Mouse (Mus musculus): ENCODE results near the gene Stk19. TPM values are rescaled to one million over a fixed set of nuclear protein-coding genes. Genes with fewer than 3 reads are reported as not detected.
"Not testable (repeated sequence)": the region's sequence is repeated elsewhere in the genome, so short reads cannot be mapped to it uniquely, and the experiment has no call there.

The Stk19 gene
- total RNA-seq, 1 experiment, result 32.6 TPM

DNA sequence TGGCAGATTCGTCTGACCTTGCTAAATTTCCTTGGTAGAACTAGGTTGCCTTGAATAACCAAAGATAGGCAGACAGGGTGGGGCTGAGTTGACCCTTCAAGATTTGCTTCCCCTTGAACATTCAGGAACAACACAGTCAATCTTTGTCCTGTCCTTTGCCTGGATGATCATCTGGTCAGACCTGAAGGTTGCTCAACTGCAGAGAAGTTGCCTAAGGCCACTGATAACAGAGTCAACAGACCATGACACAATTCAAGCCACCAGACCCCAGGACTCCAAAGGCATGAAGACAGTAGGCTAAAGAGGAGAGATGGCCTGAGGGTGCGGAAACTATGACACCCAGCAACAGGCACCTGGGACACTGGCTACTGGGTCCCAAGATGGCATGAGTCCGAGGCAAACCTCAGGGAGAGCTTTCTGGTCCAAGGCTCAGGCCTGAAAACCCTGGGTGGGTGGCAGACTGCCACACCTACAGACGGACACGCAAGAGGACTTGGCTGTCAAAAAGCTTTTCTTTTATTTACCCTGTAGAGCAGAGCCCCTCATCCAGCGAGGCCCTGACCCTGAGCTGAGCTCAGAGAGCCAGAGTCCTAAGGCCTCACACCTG is 28.0 kb downstream of the Stk19 start:
- Histone ChIP-seq H3K36me3 (ENCODE audit: control insufficient read depth, insufficient read depth, low read length, poor library complexity, severe bottlenecking) (no peaks in the 10 kb centered on the region), H3K4me1 (ENCODE audit: control insufficient read depth in 2 of 2, insufficient read depth in 2 of 2, low read length in 2 of 2, poor library complexity in 1 of 2) (0 out of 4 replicates have a peak, but pooled peaks cover 0 to 2% of the 10 kb centered on the region in 2 experiments), H3K9me3 (ENCODE audit: control insufficient read depth, insufficient read depth, low read depth, low read length) (no peaks in the 10 kb centered on the region), H3K4me3 (ENCODE audit: insufficient read depth in 1 of 2, low read depth in 1 of 2, low read length in 2 of 2, poor library complexity in 1 of 2, severe bottlenecking in 1 of 2) (no peak overlapping the region), H3K9ac (ENCODE audit: insufficient read depth, low read depth, low read length, poor library complexity, severe bottlenecking) (no peak overlapping the region), H3K27ac (ENCODE audit: insufficient read depth, low read depth, low read length, poor library complexity, severe bottlenecking) (no peak overlapping the region)
- no peak for DNase-seq (ENCODE audit: low read depth, low spot score)
- no peak for TF ChIP-seq CHD2 (IDR thresholded peaks at IDR 0.05; ENCODE audit: low read depth, low read length)
- TF ChIP-seq ZC3H11A (IDR thresholded peaks at IDR 0.05; ENCODE audit: borderline replicate concordance, low read depth, low read length), result no peak
- no peak for TF ChIP-seq HCFC1 (IDR thresholded peaks at IDR 0.05; ENCODE audit: borderline replicate concordance, insufficient read depth, low read length)
- TF ChIP-seq ZNF384 (IDR thresholded peaks at IDR 0.05; ENCODE audit: low read depth, low read length), result no peak
- in situ Hi-C loops (cut with MboI; ENCODE audit: low sequenced_read_pairs in 2 of 2, unreplicated experiment in 2 of 2), result no loop called here

- in situ Hi-C loops (cut with MboI; ENCODE audit: low sequenced_read_pairs in 2 of 2, unreplicated experiment in 2 of 2), result no loop called here
- Histone ChIP-seq H3K9ac (ENCODE audit: insufficient read depth, low read depth, low read length, poor library complexity, severe bottlenecking) (no peak overlapping the region), H3K27ac (ENCODE audit: insufficient read depth, low read depth, low read length, poor library complexity, severe bottlenecking) (no peak overlapping the region), H3K9me3 (ENCODE audit: control insufficient read depth, insufficient read depth, low read depth, low read length) (no peaks in the 10 kb centered on the region), H3K36me3 (ENCODE audit: control insufficient read depth, insufficient read depth, low read length, poor library complexity, severe bottlenecking) (no peaks in the 10 kb centered on the region), H3K4me3 (ENCODE audit: insufficient read depth in 1 of 2, low read depth in 1 of 2, low read length in 2 of 2, poor library complexity in 1 of 2, severe bottlenecking in 1 of 2) (no peak overlapping the region), H3K4me1 (ENCODE audit: control insufficient read depth in 2 of 2, insufficient read depth in 2 of 2, low read length in 2 of 2, poor library complexity in 1 of 2) (0 out of 4 replicates have a peak, but pooled peaks cover 0 to 2% of the 10 kb centered on the region in 2 experiments)
- no peak for TF ChIP-seq ZC3H11A (IDR thresholded peaks at IDR 0.05; ENCODE audit: borderline replicate concordance, low read depth, low read length)
- no peak for TF ChIP-seq CHD2 (IDR thresholded peaks at IDR 0.05; ENCODE audit: low read depth, low read length)
- TF ChIP-seq HCFC1 (IDR thresholded peaks at IDR 0.05; ENCODE audit: borderline replicate concordance, insufficient read depth, low read length), result no peak
- TF ChIP-seq MAFK (IDR thresholded peaks at IDR 0.05; ENCODE audit: insufficient read depth, low read depth, low read length), result no peak
- TF ChIP-seq ZNF384 (IDR thresholded peaks at IDR 0.05; ENCODE audit: low read depth, low read length), result no peak
- no peak for DNase-seq (ENCODE audit: low read depth, low spot score)
These were observed 29.6 kb downstream of the Stk19 start for GRCm38 (mm10) chr17:34807176-34807575.

GRCm38 (mm10) chr17:34804871-34805562 is 31.7 kb downstream of the Stk19 start:
- in situ Hi-C loops (cut with MboI; ENCODE audit: low sequenced_read_pairs in 2 of 2, unreplicated experiment in 2 of 2), result no loop called here
- Histone ChIP-seq H3K9ac (ENCODE audit: insufficient read depth, low read depth, low read length, poor library complexity, severe bottlenecking) (no peak overlapping the region), H3K27ac (ENCODE audit: insufficient read depth, low read depth, low read length, poor library complexity, severe bottlenecking) (no peak overlapping the region), H3K4me3 (ENCODE audit: insufficient read depth in 1 of 2, low read depth in 1 of 2, low read length in 2 of 2, poor library complexity in 1 of 2, severe bottlenecking in 1 of 2) (no peak overlapping the region), H3K36me3 (ENCODE audit: control insufficient read depth, insufficient read depth, low read length, poor library complexity, severe bottlenecking) (no peaks in the 10 kb centered on the region), H3K4me1 (ENCODE audit: control insufficient read depth in 2 of 2, insufficient read depth in 2 of 2, low read length in 2 of 2, poor library complexity in 1 of 2) (no peaks in the 10 kb centered on the region), H3K9me3 (ENCODE audit: control insufficient read depth, insufficient read depth, low read depth, low read length) (no peaks in the 10 kb centered on the region)
- peak; percentile 26 for DNase-seq (ENCODE audit: low read depth, low spot score)
- TF ChIP-seq ZC3H11A (IDR thresholded peaks at IDR 0.05; ENCODE audit: borderline replicate concordance, low read depth, low read length) (0 out of 2 replicates have a peak, but pooled peaks have one; percentile 14), CHD2 (IDR thresholded peaks at IDR 0.05; ENCODE audit: low read depth, low read length) (no peak), MAFK (IDR thresholded peaks at IDR 0.05; ENCODE audit: insufficient read depth, low read depth, low read length) (no peak), HCFC1 (IDR thresholded peaks at IDR 0.05; ENCODE audit: borderline replicate concordance, insufficient read depth, low read length) (no peak)

GRCm38 (mm10) chr17:34804301-34804700 is 32.4 kb downstream of the Stk19 start, which contains the start of gene Cyp21a1:
Gene Cyp21a1 (minus strand): TSS chr17:34804561.
- DNase-seq (ENCODE audit: low read depth, low spot score); H3K9me3 ChIP-seq (ENCODE audit: control insufficient read depth, insufficient read depth, low read depth, low read length); in situ Hi-C loops (cut with MboI; ENCODE audit: low sequenced_read_pairs in 2 of 2, unreplicated experiment in 2 of 2); H3K36me3 ChIP-seq (ENCODE audit: control insufficient read depth, insufficient read depth, low read length, poor library complexity, severe bottlenecking); H3K4me3 ChIP-seq (ENCODE audit: insufficient read depth in 1 of 2, low read depth in 1 of 2, low read length in 2 of 2, poor library complexity in 1 of 2, severe bottlenecking in 1 of 2); H3K4me1 ChIP-seq (ENCODE audit: control insufficient read depth in 2 of 2, insufficient read depth in 2 of 2, low read length in 2 of 2, poor library complexity in 1 of 2); H3K27ac ChIP-seq (ENCODE audit: insufficient read depth, low read depth, low read length, poor library complexity, severe bottlenecking); H3K9ac ChIP-seq (ENCODE audit: insufficient read depth, low read depth, low read length, poor library complexity, severe bottlenecking): not testable (repeated sequence)

DNA sequence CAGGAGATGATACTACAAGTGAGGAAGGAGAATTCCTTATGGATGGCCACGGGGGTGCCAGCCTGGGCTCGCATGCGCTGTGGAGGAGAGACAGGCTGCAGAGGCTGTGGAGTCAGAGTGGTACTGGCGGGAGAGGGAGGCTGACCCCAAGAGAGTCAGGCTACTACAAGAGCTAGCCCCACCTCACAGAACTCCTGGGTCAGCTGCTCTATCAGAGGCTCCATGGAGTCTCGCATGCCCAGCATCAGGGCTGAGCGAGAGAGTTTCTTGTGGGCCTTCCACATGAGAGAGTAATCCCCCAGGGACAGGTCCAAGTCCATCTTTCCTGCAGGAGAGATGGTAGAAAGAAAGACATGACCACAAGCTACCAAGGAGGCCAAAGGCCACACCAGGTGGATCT is 33.4 kb downstream of the Stk19 start:
- H3K27ac ChIP-seq (ENCODE audit: insufficient read depth, low read depth, low read length, poor library complexity, severe bottlenecking); H3K9me3 ChIP-seq (ENCODE audit: control insufficient read depth, insufficient read depth, low read depth, low read length); H3K4me1 ChIP-seq (ENCODE audit: control insufficient read depth in 2 of 2, insufficient read depth in 2 of 2, low read length in 2 of 2, poor library complexity in 1 of 2); in situ Hi-C loops (cut with MboI; ENCODE audit: low sequenced_read_pairs in 2 of 2, unreplicated experiment in 2 of 2); DNase-seq (ENCODE audit: low read depth, low spot score); H3K9ac ChIP-seq (ENCODE audit: insufficient read depth, low read depth, low read length, poor library complexity, severe bottlenecking); H3K4me3 ChIP-seq (ENCODE audit: insufficient read depth in 1 of 2, low read depth in 1 of 2, low read length in 2 of 2, poor library complexity in 1 of 2, severe bottlenecking in 1 of 2); H3K36me3 ChIP-seq (ENCODE audit: control insufficient read depth, insufficient read depth, low read length, poor library complexity, severe bottlenecking): not testable (repeated sequence)

DNA sequence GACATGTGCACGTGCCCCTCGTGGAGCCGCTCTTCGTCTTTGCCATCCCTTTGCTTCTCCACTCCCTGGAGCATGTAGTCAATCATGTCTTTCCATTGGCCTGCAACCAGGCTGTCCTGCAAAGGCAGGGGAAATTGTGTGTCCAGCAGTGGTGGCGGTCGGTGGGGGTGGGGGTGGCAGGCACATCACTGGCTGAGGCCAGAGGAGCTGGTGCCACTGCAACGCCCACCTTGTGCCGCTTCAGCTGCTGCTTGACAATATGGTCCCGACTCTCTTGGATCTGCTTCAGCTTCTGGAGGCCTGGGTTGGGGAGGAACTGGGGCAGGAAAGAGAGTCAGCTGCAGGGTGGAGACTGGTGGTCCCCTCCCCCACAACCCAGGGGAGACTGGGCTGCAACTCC is 34.0 kb downstream of the Stk19 start:
- H3K9ac ChIP-seq (ENCODE audit: insufficient read depth, low read depth, low read length, poor library complexity, severe bottlenecking); H3K4me1 ChIP-seq (ENCODE audit: control insufficient read depth in 2 of 2, insufficient read depth in 2 of 2, low read length in 2 of 2, poor library complexity in 1 of 2); H3K9me3 ChIP-seq (ENCODE audit: control insufficient read depth, insufficient read depth, low read depth, low read length); H3K27ac ChIP-seq (ENCODE audit: insufficient read depth, low read depth, low read length, poor library complexity, severe bottlenecking); in situ Hi-C loops (cut with MboI; ENCODE audit: low sequenced_read_pairs in 2 of 2, unreplicated experiment in 2 of 2); DNase-seq (ENCODE audit: low read depth, low spot score); H3K4me3 ChIP-seq (ENCODE audit: insufficient read depth in 1 of 2, low read depth in 1 of 2, low read length in 2 of 2, poor library complexity in 1 of 2, severe bottlenecking in 1 of 2); H3K36me3 ChIP-seq (ENCODE audit: control insufficient read depth, insufficient read depth, low read length, poor library complexity, severe bottlenecking): not testable (repeated sequence)

GRCm38 (mm10) chr17:34800781-34801305 is 35.9 kb downstream of the Stk19 start:
- H3K4me3 ChIP-seq (ENCODE audit: insufficient read depth in 1 of 2, low read depth in 1 of 2, low read length in 2 of 2, poor library complexity in 1 of 2, severe bottlenecking in 1 of 2); in situ Hi-C loops (cut with MboI; ENCODE audit: low sequenced_read_pairs in 2 of 2, unreplicated experiment in 2 of 2); H3K9me3 ChIP-seq (ENCODE audit: control insufficient read depth, insufficient read depth, low read depth, low read length); H3K27ac ChIP-seq (ENCODE audit: insufficient read depth, low read depth, low read length, poor library complexity, severe bottlenecking); DNase-seq (ENCODE audit: low read depth, low spot score); H3K9ac ChIP-seq (ENCODE audit: insufficient read depth, low read depth, low read length, poor library complexity, severe bottlenecking); H3K4me1 ChIP-seq (ENCODE audit: control insufficient read depth in 2 of 2, insufficient read depth in 2 of 2, low read length in 2 of 2, poor library complexity in 1 of 2); H3K36me3 ChIP-seq (ENCODE audit: control insufficient read depth, insufficient read depth, low read length, poor library complexity, severe bottlenecking): not testable (repeated sequence)
